Mouse (Mus musculus): ENCODE data around the gene Gng12. TPM values are rescaled to one million over a fixed set of nuclear protein-coding genes. Genes with fewer than 3 reads are reported as not detected.

Gene Gng12
- polyA plus RNA-seq, 1 experiment from 2014 or later = 50.4 TPM

DNA sequence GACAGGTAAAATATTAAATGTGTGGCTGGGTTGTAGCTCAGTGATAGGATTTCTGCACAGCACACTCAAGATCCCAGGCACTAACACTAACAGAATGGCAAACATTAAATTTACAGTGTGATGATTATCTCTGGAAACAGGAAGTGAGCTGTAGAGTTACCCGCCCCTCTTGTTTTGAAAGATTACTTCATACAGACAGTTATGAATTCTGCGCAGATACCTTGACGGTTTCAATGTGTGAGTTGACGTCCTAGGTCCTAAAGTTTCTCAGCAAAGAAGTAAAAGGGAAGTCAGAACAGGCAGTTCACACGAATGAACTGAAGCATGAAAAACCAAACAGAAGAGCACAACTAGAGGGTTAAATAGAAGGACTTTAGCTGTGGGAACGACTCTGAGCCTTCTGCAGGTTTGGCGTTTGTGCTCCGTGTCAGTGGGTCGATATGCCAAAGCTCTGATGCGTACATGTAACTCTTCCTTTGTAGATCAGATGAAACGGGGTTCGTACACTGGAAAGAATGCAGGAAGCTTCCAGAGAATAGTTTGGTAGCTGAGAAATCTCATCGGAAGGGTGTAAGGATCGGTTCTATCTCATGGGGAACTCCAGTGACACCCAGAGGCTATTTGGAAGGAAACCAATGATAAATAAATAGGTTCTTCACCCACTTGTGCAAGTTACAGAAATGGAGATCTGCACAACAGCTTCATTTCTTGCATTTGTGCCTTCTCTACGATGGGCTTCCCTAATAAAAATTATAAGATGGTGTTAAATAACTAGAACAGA lies 160.1 kb downstream of the Gng12 start:
- Histone ChIP-seq H3K4me2 (no peak overlapping the region), H3K27me3 (no peaks in the 10 kb centered on the region), H3K36me3 (no peaks in the 10 kb centered on the region), H3K9me3 (no peaks in the 10 kb centered on the region), H3K4me3 (no peak overlapping the region), H3K4me1 (replicated peaks) (no peaks in the 10 kb centered on the region), H3K9ac (no peak overlapping the region), H3K27ac (replicated peaks) (no peak overlapping the region)
- ATAC-seq (ENCODE audit: low read depth) = no peak
- 85% methylated on average over 15 of the region's 15 CpGs for WGBS

- no peaks in the 10 kb centered on the region for H3K27me3 ChIP-seq
- WGBS = 70% methylated on average over 3 of the region's 3 CpGs
- H3K9ac ChIP-seq = no peak overlapping the region
- no peaks in the 10 kb centered on the region for H3K9me3 ChIP-seq
- ATAC-seq (ENCODE audit: low read depth) = no peak
- no peak overlapping the region for H3K4me3 ChIP-seq
- no peak overlapping the region for H3K4me2 ChIP-seq
- no peaks in the 10 kb centered on the region for H3K36me3 ChIP-seq
- H3K27ac ChIP-seq (replicated peaks) = no peak overlapping the region
- H3K4me1 ChIP-seq (replicated peaks) = no peaks in the 10 kb centered on the region
Measured at GRCm38 (mm10) chr6:67056889-67057564, 160.8 kb downstream of the Gng12 start.

DNA sequence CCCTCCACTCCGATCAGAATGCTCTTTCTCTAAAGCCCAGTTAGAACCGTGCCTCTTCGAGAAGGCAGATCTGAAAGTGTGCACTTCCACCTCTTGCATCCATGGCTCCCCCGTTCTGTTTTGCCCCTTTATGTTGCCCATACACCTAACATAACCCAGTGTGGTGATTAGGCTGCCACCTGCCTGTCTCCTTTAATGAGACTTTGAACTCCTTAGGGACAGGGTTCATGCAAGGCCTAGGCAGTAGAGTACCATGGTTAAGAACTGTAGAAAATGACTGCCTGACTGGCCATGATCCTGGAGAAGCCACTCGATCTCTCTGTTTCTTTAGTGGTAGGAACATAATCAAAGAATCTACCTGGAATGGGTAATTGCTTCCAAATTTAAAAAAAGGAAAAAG lies 161.4 kb downstream of the Gng12 start:
- ATAC-seq (ENCODE audit: low read depth) = no peak
- Histone ChIP-seq H3K9me3 (no peaks in the 10 kb centered on the region), H3K36me3 (no peaks in the 10 kb centered on the region), H3K27me3 (no peaks in the 10 kb centered on the region), H3K4me1 (replicated peaks) (no peaks in the 10 kb centered on the region), H3K27ac (replicated peaks) (no peak overlapping the region), H3K4me3 (no peak overlapping the region), H3K9ac (no peak overlapping the region), H3K4me2 (no peak overlapping the region)
- WGBS = 84% methylated on average over 5 of the region's 5 CpGs

DNA sequence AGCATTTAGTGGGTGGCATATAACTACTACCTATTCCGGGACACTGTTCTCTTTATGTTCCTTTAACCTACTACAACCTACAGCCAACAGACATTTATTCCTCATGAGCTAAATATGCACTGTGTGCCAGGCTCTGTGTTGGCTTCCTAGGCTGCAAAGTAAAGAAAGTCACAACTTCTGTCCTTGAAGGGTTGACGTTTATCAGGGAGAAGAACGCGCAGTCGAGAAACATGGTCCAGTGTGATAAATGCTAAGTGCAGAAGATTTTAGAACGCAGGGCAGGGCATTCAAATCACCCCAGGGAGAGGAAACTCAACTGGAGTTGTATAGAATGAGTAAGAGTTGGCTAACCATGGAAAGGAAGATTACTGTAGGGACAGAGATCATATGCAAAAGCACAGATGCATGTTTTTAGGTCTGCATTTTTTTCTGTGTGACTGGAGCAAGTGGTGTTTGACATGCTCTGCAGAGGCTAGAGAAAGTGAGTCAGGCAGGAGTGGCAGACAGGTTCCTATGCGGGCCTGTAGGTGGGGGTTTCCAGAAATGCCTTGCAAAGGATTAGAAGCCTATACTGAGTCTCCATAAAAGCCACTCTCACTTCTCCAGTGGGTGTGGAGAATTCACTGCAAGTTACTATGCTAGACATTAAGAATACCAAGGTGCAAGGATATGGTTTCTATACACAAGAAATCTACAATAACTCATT lies 161.9 kb downstream of the Gng12 start:
- Histone ChIP-seq H3K4me2 (no peak overlapping the region), H3K27me3 (no peaks in the 10 kb centered on the region), H3K4me3 (no peak overlapping the region), H3K27ac (replicated peaks) (no peak overlapping the region), H3K4me1 (replicated peaks) (no peaks in the 10 kb centered on the region), H3K9me3 (no peaks in the 10 kb centered on the region), H3K9ac (no peak overlapping the region), H3K36me3 (no peaks in the 10 kb centered on the region)
- ATAC-seq (ENCODE audit: low read depth) = no peak
- 90% methylated on average over 7 of the region's 7 CpGs for WGBS

GRCm38 (mm10) chr6:67060057-67060456 lies 163.9 kb downstream of the Gng12 start:
- H3K36me3 ChIP-seq = no peaks in the 10 kb centered on the region
- WGBS = 85% methylated on average over 5 of the region's 5 CpGs
- H3K9me3 ChIP-seq = no peaks in the 10 kb centered on the region
- H3K27me3 ChIP-seq = no peaks in the 10 kb centered on the region
- no peak overlapping the region for H3K4me2 ChIP-seq
- no peak for ATAC-seq (ENCODE audit: low read depth)
- no peak overlapping the region for H3K4me3 ChIP-seq
- no peak overlapping the region for H3K9ac ChIP-seq
- no peak overlapping the region for H3K27ac ChIP-seq (replicated peaks)
- H3K4me1 ChIP-seq (replicated peaks) = no peaks in the 10 kb centered on the region

DNA sequence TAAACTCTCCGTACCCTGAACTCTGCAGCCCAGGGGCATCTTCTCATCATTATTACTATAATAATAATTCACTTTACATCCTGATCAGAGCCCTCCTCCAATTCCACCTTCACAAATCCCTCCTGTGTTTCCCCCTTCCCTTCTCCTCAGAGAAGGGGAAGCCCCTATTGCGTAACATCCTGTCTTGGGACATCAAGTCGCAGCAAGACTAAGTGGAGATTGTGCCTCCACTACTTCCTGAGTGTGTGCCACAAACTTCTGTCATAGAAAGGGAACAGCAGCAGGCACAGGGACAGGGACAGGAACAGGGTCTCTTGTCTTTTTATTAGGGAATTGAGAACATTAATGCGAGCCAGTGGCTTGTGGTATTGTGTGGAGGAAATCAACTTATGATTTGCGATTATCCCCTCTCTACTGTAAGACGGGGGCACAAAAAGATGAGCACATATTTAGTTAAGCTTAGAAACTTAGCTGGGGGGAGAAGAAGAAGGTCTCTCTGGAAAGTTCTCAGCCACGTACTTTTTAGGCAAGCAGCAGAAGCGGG lies 173.1 kb downstream of the Gng12 start:
- Histone ChIP-seq H3K4me3 (no peak overlapping the region), H3K4me2 (no peak overlapping the region), H3K9ac (no peak overlapping the region), H3K27me3 (no peaks in the 10 kb centered on the region), H3K27ac (replicated peaks) (no peak overlapping the region), H3K36me3 (no peaks in the 10 kb centered on the region), H3K9me3 (no peaks in the 10 kb centered on the region), H3K4me1 (replicated peaks) (no peaks in the 10 kb centered on the region; the same call in 1 of the 2 replicates)
- 91% methylated on average over 8 of the region's 8 CpGs for WGBS
- ATAC-seq (ENCODE audit: low read depth) = no peak

DNA sequence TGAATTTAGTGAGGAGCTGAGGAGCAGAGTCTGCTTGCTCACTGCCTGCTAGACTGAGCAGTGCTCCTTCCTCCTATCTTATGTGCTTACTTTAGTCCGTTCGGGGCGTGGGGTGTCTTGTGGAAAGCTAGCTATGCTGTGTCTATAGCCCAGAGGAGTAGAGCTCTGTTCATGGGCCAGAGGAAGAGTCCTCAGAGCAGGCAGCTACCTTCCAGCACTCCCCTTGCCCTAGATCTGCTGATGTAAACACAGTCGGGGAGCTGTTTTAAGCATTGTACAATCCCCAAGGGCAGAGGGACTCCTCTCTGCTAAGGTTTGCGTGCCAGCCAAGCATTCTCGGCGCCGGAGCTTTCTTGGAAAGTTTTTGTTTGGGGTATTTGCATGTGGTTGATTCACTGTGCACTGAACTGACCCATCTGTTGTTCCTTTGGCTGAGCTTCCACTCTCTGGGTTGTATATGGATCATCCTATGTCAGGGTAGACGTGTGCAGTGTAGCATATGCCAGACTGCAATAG lies 173.7 kb downstream of the Gng12 start:
- Histone ChIP-seq H3K4me3 (no peak overlapping the region), H3K36me3 (no peaks in the 10 kb centered on the region), H3K9ac (no peak overlapping the region), H3K4me1 (replicated peaks) (no peaks in the 10 kb centered on the region; the same call in 1 of the 2 replicates), H3K27ac (replicated peaks) (no peak overlapping the region), H3K4me2 (no peak overlapping the region), H3K9me3 (no peaks in the 10 kb centered on the region), H3K27me3 (no peaks in the 10 kb centered on the region)
- ATAC-seq (ENCODE audit: low read depth) = 0 out of 2 replicates have a peak, but pooled peaks have one; percentile 36
- 61% methylated on average over 9 of the region's 9 CpGs for WGBS

Other genes with a start within 250 kb of the Gng12 start
- gene Vmn1r35, start 210.5 kb upstream of the Gng12 start, polyA plus RNA-seq (2015; fragmentation: Nextera tagmentation; extraction: Ambion mirVana) = not detected in 2 replicates
- gene Vmn1r36, start 177.2 kb upstream of the Gng12 start, polyA plus RNA-seq (2015; fragmentation: Nextera tagmentation; extraction: Ambion mirVana) = not detected in 2 replicates
- not detected in 2 replicates for gene Vmn1r37, start 167.0 kb upstream of the Gng12 start, polyA plus RNA-seq (2015; fragmentation: Nextera tagmentation; extraction: Ambion mirVana)
- gene Vmn1r38, start 113.8 kb upstream of the Gng12 start, polyA plus RNA-seq (2015; fragmentation: Nextera tagmentation; extraction: Ambion mirVana) = not detected in 2 replicates
- gene Vmn1r39, start 85.8 kb upstream of the Gng12 start, polyA plus RNA-seq (2015; fragmentation: Nextera tagmentation; extraction: Ambion mirVana) = not detected in 2 replicates
- gene Gadd45a, start 141.1 kb downstream of the Gng12 start, polyA plus RNA-seq (2015; fragmentation: Nextera tagmentation; extraction: Ambion mirVana) = 28.3 and 29.8 TPM in 2 replicates

Measured in neural tube, embryonic 13.5 days (tissue).